Mouse (Mus musculus): Measurements from ENCODE around the gene Ak3.
"Not testable (repeated sequence)": the region's sequence is repeated elsewhere in the genome, so short reads cannot be mapped to it uniquely, and the experiment has no call there.

Gene Ak3

DNA sequence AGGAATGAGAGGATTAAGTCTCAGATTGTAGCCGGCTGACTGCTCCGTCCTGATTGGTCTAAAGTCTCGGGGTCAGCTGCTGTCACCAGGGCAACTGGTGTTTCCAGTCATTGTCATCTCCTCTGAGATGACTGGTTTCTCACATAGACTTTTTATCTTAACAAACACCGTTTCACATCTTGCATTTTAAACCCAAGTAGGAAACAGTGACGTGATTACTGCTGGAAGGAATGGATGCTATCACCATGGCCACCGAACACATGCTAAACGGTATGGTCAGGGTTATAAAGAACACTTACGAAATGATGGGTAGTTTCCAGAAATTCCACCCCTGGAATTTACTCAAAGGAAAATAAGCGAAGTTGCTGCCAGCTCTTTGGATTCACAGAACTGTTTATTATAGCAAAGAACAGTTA, 3.4 kb downstream of the Ak3 start:
- DNase-seq (ENCODE audit: low spot score): peak; percentile 63

GRCm38 (mm10) chr19:29042647-29043046, 5.1 kb downstream of the Ak3 start:
- DNase-seq (ENCODE audit: low spot score): no peak

GRCm38 (mm10) chr19:29042143-29042542, 5.6 kb downstream of the Ak3 start:
- no peak for DNase-seq (ENCODE audit: low spot score)

GRCm38 (mm10) chr19:29040206-29040605, 7.6 kb downstream of the Ak3 start:
- no peak for DNase-seq (ENCODE audit: low spot score)

DNA sequence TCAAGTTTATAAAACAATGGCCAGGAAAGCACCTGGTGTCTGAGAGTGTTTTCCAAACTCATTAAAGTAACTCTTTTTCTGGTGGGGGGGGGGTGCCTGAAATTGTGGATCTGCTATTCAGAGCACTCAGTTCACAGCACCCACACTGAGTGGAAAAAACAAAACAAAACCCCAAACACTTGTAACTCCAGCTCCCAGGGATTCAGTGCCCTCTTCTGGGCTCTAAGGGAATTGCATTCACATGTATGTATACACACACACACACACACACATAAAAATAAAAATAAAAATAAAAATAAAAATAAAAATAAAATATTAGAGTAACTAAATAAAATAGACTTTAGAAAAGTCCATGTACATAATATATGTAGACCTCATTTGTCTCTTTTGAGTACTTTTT, 8.4 kb downstream of the Ak3 start:
- DNase-seq (ENCODE audit: low spot score): no peak

DNA sequence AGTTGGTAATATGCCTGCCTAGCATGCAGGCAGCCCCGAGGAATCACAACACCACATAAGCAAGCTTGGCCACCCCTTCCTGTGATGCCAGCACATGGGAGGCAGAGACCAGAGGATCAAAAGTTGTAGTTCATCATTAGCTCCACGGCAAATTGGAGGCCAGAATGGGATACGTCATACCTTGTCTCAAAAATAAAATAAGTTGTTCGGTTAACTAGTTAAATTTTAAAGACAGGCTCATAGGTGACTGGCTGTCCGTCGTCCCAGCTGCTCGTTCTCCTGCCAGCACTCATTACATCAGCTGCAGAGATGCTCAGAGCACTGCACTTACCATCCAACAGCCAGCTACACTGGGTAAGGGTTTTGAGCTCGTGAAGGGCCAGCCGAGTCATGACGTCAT, 10.2 kb downstream of the Ak3 start:
- no peak for DNase-seq (ENCODE audit: low spot score)

DNA sequence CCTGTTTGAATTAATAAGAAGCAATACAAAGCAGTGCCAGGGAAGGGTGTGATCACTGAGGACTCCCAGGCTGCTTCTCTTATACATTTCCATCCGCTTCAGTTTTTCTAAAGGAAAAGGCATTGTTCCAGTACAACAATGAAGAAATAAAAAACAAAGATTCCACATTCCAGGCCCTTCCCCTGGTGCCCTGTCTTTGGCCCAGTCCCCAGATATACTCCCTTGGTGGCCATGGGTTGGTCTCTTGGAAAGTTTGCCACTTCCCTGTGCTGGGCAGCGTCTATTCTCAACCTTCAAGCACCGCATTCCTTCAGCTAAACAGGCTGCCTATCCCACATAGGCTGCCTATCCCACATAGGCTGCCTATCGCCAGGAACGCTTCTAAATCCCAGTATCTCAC, 10.7 kb downstream of the Ak3 start:
- DNase-seq (ENCODE audit: low spot score): no peak

GRCm38 (mm10) chr19:29032662-29033061, 15.1 kb downstream of the Ak3 start:
- DNase-seq (ENCODE audit: low spot score): no peak

DNA sequence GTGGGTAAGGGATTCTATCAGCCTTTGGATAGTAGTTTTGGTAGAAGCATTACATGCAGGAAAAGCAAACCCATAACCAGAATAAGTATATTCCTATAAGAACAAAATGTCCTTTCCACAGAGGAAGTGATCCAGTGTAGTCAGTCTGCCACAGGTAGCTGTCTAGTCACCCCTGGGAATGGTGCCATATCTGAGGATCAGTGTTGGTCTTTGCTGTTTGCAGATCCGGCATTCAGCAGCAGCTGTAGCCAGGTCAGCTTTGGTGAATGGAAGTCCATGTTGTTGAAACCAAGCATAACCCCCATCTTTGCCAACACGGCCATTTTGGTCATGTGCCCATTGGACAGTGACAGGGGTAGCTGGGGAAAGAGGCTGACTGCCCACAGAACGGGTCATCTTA, 16.0 kb downstream of the Ak3 start:
- no peak for DNase-seq (ENCODE audit: low spot score)

- no peak for DNase-seq (ENCODE audit: low spot score)
These were observed 23.3 kb downstream of the Ak3 start for GRCm38 (mm10) chr19:29024391-29024947.

DNA sequence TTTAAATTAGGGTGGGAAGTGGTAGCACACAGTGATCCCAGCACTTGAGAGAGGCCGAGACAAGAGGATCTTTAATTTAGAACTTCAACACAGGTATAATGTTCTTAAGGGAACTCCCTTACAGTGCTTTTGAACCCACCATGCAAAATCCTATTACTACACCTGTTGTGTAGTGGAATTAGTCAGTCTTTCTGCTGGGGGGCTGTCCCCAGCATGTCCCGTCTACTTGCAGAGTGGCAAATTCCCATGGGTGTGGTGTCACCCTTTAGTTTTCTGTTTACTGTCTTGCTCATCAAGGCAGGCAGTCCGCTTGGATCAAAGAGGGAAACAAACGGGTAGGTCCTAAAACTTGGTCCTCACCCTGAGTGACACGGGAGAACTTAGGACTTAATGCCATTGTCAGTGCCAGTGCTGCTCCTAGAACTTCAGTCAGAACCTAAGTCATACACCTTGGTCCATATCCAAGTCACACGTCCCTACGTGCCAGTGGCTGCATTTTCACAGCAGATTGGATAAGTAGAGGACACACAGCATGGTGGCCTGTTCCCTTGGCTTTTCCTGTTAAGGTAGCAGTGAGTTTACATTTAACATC, 25.9 kb downstream of the Ak3 start:
- no peak for DNase-seq (ENCODE audit: low spot score)

GRCm38 (mm10) chr19:29019647-29020046, 28.1 kb downstream of the Ak3 start:
- DNase-seq (ENCODE audit: low spot score): no peak

DNA sequence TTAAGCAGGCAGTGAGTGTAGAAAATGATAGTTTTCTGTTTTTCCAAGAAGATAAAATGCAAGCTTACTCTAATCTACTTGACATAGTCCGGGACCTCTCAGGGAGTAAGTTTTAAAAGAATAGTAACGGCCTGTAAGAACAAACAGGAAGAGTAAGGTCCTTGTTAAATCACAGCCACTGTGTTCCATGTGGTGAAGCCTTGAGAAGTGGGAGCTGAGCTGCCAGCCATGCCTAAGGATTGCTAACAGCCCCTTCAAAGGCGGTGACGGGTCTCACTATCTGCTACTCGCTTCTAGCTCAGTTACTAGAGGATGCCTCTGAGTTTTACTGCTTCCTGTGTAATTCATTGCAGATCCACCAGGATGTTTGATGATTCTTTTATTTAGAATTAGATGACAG, 31.0 kb downstream of the Ak3 start:
- DNase-seq (ENCODE audit: low spot score): no peak

DNA sequence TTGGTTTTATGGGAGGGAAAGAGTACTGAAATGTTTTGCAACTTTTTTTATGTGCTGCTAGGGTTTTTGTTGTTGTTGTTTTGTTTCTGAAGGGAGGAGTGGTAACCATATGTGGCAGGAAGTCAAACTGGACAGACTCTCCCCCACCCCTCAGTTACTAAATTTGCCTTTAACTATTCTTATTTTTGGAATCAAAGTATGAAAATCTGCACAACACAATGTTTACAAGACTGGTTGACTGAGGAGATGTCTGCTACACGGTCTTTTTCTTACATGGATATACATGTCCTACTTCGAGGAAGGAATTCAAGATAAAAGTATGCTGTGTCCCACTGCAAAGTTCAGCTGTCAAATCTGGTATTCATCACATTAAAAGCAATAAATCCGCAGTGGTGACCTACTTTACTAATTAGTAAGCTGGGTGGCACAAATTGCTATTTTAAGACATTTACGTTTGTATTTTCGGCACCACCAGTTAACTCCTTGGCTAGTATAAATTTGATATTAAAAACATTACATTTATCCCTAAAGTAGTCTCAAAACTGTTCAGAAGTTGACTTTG, 31.5 kb downstream of the Ak3 start:
- DNase-seq (ENCODE audit: low spot score): no peak

DNA sequence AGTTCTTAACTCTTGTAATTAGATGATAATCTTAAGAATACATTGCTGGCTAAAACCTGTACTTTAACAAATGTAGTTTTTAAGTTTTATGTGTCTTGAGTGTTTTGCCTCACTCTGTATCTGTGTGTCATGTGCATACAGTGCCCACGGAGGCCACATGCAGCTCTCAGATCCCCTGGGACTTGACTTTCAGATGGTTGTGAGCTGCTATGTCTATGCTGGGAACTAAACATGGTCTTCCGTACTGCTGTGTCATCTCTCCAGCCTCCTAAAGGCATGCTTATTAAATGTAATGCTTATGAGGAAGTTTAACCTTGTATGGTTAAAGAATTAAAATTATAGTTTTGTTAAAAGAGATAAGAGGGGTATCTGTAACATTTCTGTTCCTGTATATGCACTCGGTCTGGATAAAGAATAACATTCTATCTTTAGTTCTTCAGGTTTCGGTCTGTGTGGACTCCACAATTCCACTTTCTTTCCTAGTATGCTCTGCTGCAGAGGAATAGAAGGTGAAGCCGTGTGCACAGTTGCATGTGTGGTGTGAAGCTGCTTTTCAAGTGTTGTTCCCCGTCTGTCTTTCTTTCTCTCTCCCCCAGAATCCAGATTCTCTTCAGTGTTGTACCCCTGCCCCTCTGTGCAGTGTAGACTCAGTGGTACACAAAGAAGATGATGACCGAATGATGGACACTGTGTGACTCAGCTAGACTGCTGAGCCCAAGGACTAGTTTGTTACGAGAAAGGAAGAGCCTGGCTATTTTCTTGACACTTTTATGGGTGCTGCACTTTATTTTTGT, 32.2 kb downstream of the Ak3 start:
- no peak for DNase-seq (ENCODE audit: low spot score)

- DNase-seq (ENCODE audit: low spot score): no peak
These were observed 33.2 kb downstream of the Ak3 start for GRCm38 (mm10) chr19:29014466-29015055.

DNA sequence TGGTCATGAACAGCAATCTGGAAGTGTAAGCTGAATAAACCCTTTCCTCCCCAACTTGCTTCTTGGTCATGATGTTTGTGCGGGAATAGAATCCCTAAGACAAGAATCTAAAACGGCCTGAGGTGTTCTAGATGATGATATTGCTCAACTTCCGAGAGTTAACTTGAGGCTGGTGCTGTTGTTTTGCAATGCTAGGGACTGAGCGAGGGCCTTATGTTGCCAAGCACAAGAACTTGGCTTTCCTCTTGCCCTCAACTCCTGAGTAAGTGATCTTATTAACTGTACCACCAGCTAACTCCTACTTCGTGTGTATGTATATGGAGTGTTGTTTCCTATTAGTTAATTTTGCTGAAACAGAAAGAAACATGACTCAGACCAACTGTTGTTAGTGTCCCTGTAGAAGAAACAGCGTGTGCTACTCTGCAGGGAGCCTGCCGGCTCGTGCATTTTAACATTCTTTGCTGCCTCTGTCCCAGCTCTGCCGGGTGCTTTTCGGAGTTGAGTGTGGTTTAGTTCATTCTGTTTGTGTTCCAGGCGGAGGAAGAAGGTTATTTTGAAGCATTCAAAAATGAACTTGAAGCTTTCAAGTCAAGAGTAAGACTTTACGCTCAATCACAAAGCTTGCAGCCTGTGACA, 36.3 kb downstream of the Ak3 start:
- no peak for DNase-seq (ENCODE audit: low spot score)

- DNase-seq (ENCODE audit: low spot score): no peak
These were observed 38.7 kb downstream of the Ak3 start for GRCm38 (mm10) chr19:29009046-29009445.

- no peak for DNase-seq (ENCODE audit: low spot score)
These were observed 39.6 kb downstream of the Ak3 start for GRCm38 (mm10) chr19:29008069-29008706.

GRCm38 (mm10) chr19:29000321-29000720, 47.4 kb downstream of the Ak3 start:
- DNase-seq (ENCODE audit: low spot score): not testable (repeated sequence)

DNA sequence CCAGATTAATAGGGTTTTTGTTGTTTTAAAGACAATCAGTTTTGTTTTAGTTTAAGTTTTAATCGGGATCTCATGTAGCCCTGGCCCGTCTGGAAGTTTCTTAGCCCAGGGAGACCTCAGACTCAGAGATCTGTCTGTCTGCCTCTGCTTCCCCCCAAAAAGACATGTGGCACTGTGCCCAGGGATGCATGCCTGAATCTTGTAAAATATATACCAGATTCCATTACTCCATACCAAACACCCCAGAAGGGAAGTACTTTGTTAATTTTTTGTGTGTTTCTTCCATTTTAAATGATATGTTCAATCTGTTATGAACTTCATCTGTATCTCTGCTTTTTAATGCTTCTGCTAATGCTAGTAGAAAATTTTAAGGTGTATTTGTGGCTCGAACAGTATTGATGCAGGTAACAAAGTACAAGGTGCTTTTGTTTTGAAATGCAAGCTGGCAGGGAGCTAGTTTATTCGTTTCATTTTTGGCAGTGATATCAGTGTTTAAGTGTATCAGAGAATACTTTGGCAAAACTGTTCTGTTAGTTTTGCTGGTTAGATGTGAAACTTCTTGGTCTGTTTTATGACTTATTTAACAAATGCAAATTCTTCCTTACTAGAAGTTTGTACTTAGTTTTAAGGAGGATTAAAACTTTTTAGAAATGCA, 49.7 kb downstream of the Ak3 start:
- DNase-seq (ENCODE audit: low spot score): no peak
